Mouse (Mus musculus): ENCODE data around the gene B3gnt2. TPM values are rescaled to one million over a fixed set of nuclear protein-coding genes. Genes with fewer than 3 reads are reported as not detected.

B3gnt2 gene
- polyA plus RNA-seq (2015; fragmentation: Nextera tagmentation; extraction: Ambion mirVana): 11.8 and 11.9 TPM in 2 replicates

GRCm38 (mm10) chr11:22860335-22861227 lies at the start of gene B3gnt2:
TSS of gene B3gnt2 (minus strand) at chr11:22860961.
- ATAC-seq: peak; percentile 64
- Histone ChIP-seq H3K9me3 (ENCODE audit: control insufficient read depth, low read length) (no peaks in the 10 kb centered on the region), H3K27me3 (replicated peaks; ENCODE audit: control insufficient read depth, insufficient read depth, low read length) (no peaks in the 10 kb centered on the region), H3K9ac (ENCODE audit: low read depth, low read length) (peak within 1 kb of the TSS; percentile 87), H3K4me2 (ENCODE audit: low read depth, low read length) (peak within 1 kb of the TSS; percentile 74), H3K4me1 (ENCODE audit: control insufficient read depth, insufficient read depth, low read length) (no peaks in the 10 kb centered on the region; the same call in 1 of the 2 replicates), H3K4me3 (ENCODE audit: low read length) (peak within 1 kb of the TSS; percentile 82), H3K36me3 (ENCODE audit: control insufficient read depth, insufficient read depth, low read length) (no peaks in the 10 kb centered on the region), H3K27ac (ENCODE audit: low read length) (peak within 1 kb of the TSS; percentile 88)
- WGBS: 7% methylated on average over 41 of the region's 41 CpGs

GRCm38 (mm10) chr11:22906453-22906865 lies 45.7 kb upstream of the B3gnt2 start:
- H3K9ac ChIP-seq (ENCODE audit: low read depth, low read length): no peak overlapping the region
- no peak overlapping the region for H3K4me3 ChIP-seq (ENCODE audit: low read length)
- no peaks in the 10 kb centered on the region for H3K9me3 ChIP-seq (ENCODE audit: control insufficient read depth, low read length)
- peak; percentile 82 for ATAC-seq
- H3K36me3 ChIP-seq (ENCODE audit: control insufficient read depth, insufficient read depth, low read length): no peaks in the 10 kb centered on the region
- H3K4me2 ChIP-seq (ENCODE audit: low read depth, low read length): no peak overlapping the region
- H3K4me1 ChIP-seq (ENCODE audit: control insufficient read depth, insufficient read depth, low read length): peaks cover 2% of the 10 kb centered on the region; the same call in 1 of the 2 replicates
- H3K27ac ChIP-seq (ENCODE audit: low read length): peak overlapping the region; percentile 7; the same call in 1 of the 2 replicates
- no peaks in the 10 kb centered on the region for H3K27me3 ChIP-seq (replicated peaks; ENCODE audit: control insufficient read depth, insufficient read depth, low read length)

- 0 out of 2 replicates have a peak, but pooled peaks cover 2% of the 10 kb centered on the region for H3K36me3 ChIP-seq (ENCODE audit: control insufficient read depth, insufficient read depth, low read length)
- no peaks in the 10 kb centered on the region for H3K9me3 ChIP-seq (ENCODE audit: control insufficient read depth, low read length)
- no peak overlapping the region for H3K9ac ChIP-seq (ENCODE audit: low read depth, low read length)
- H3K4me2 ChIP-seq (ENCODE audit: low read depth, low read length): no peak overlapping the region
- no peak for ATAC-seq
- 0 out of 2 replicates have a peak, but pooled peaks cover 2% of the 10 kb centered on the region for H3K4me1 ChIP-seq (ENCODE audit: control insufficient read depth, insufficient read depth, low read length)
- 58% methylated on average over 2 of the region's 2 CpGs for WGBS
- no peak overlapping the region for H3K27ac ChIP-seq (ENCODE audit: low read length)
- no peak overlapping the region for H3K4me3 ChIP-seq (ENCODE audit: low read length)
- H3K27me3 ChIP-seq (replicated peaks; ENCODE audit: control insufficient read depth, insufficient read depth, low read length): no peaks in the 10 kb centered on the region
Observed at GRCm38 (mm10) chr11:22902923-22903322, 42.2 kb upstream of the B3gnt2 start.

- no peak overlapping the region for H3K4me3 ChIP-seq (ENCODE audit: low read length)
- no peaks in the 10 kb centered on the region for H3K27me3 ChIP-seq (replicated peaks; ENCODE audit: control insufficient read depth, insufficient read depth, low read length)
- no peak for ATAC-seq
- H3K27ac ChIP-seq (ENCODE audit: low read length): no peak overlapping the region
- no peak overlapping the region for H3K9ac ChIP-seq (ENCODE audit: low read depth, low read length)
- H3K36me3 ChIP-seq (ENCODE audit: control insufficient read depth, insufficient read depth, low read length): 0 out of 2 replicates have a peak, but pooled peaks cover 2% of the 10 kb centered on the region
- H3K4me2 ChIP-seq (ENCODE audit: low read depth, low read length): no peak overlapping the region
- H3K4me1 ChIP-seq (ENCODE audit: control insufficient read depth, insufficient read depth, low read length): no peaks in the 10 kb centered on the region
- WGBS: 81% methylated on average over 3 of the region's 3 CpGs
- no peaks in the 10 kb centered on the region for H3K9me3 ChIP-seq (ENCODE audit: control insufficient read depth, low read length)
Observed at GRCm38 (mm10) chr11:22900041-22900440, 39.3 kb upstream of the B3gnt2 start.

- H3K4me1 ChIP-seq (ENCODE audit: control insufficient read depth, insufficient read depth, low read length): no peaks in the 10 kb centered on the region
- ATAC-seq: no peak
- H3K27ac ChIP-seq (ENCODE audit: low read length): no peak overlapping the region
- WGBS: 98% methylated on average over 4 of the region's 4 CpGs
- H3K4me3 ChIP-seq (ENCODE audit: low read length): no peak overlapping the region
- no peak overlapping the region for H3K4me2 ChIP-seq (ENCODE audit: low read depth, low read length)
- H3K9me3 ChIP-seq (ENCODE audit: control insufficient read depth, low read length): no peaks in the 10 kb centered on the region
- 0 out of 2 replicates have a peak, but pooled peaks cover 2% of the 10 kb centered on the region for H3K36me3 ChIP-seq (ENCODE audit: control insufficient read depth, insufficient read depth, low read length)
- H3K27me3 ChIP-seq (replicated peaks; ENCODE audit: control insufficient read depth, insufficient read depth, low read length): no peaks in the 10 kb centered on the region
- no peak overlapping the region for H3K9ac ChIP-seq (ENCODE audit: low read depth, low read length)
Observed at GRCm38 (mm10) chr11:22897642-22898041, 36.9 kb upstream of the B3gnt2 start.

GRCm38 (mm10) chr11:22897127-22897526 lies 36.4 kb upstream of the B3gnt2 start:
- no peak for ATAC-seq
- WGBS: 89% methylated on average over 4 of the region's 4 CpGs
- no peaks in the 10 kb centered on the region for H3K9me3 ChIP-seq (ENCODE audit: control insufficient read depth, low read length)
- H3K27me3 ChIP-seq (replicated peaks; ENCODE audit: control insufficient read depth, insufficient read depth, low read length): no peaks in the 10 kb centered on the region
- H3K4me2 ChIP-seq (ENCODE audit: low read depth, low read length): no peak overlapping the region
- no peak overlapping the region for H3K27ac ChIP-seq (ENCODE audit: low read length)
- 0 out of 2 replicates have a peak, but pooled peaks cover 2% of the 10 kb centered on the region for H3K36me3 ChIP-seq (ENCODE audit: control insufficient read depth, insufficient read depth, low read length)
- no peak overlapping the region for H3K4me3 ChIP-seq (ENCODE audit: low read length)
- no peak overlapping the region for H3K9ac ChIP-seq (ENCODE audit: low read depth, low read length)
- no peaks in the 10 kb centered on the region for H3K4me1 ChIP-seq (ENCODE audit: control insufficient read depth, insufficient read depth, low read length)

- no peaks in the 10 kb centered on the region for H3K36me3 ChIP-seq (ENCODE audit: control insufficient read depth, insufficient read depth, low read length)
- no peak for ATAC-seq
Observed at GRCm38 (mm10) chr11:22893075-22893474, 32.3 kb upstream of the B3gnt2 start.

GRCm38 (mm10) chr11:22892466-22892865 lies 31.7 kb upstream of the B3gnt2 start:
- Histone ChIP-seq H3K9ac (ENCODE audit: low read depth, low read length) (no peak overlapping the region), H3K27ac (ENCODE audit: low read length) (no peak overlapping the region), H3K4me3 (ENCODE audit: low read length) (no peak overlapping the region), H3K4me2 (ENCODE audit: low read depth, low read length) (no peak overlapping the region), H3K4me1 (ENCODE audit: control insufficient read depth, insufficient read depth, low read length) (no peaks in the 10 kb centered on the region), H3K36me3 (ENCODE audit: control insufficient read depth, insufficient read depth, low read length) (no peaks in the 10 kb centered on the region), H3K9me3 (ENCODE audit: control insufficient read depth, low read length) (no peaks in the 10 kb centered on the region), H3K27me3 (replicated peaks; ENCODE audit: control insufficient read depth, insufficient read depth, low read length) (no peaks in the 10 kb centered on the region)
- ATAC-seq: no peak
- 57% methylated on average over 6 of the region's 6 CpGs for WGBS

More at GRCm38 (mm10) chr11:22893075-22893474, 32.3 kb upstream of the B3gnt2 start:
- Histone ChIP-seq H3K4me2 (ENCODE audit: low read depth, low read length) (no peak overlapping the region), H3K9me3 (ENCODE audit: control insufficient read depth, low read length) (no peaks in the 10 kb centered on the region), H3K27ac (ENCODE audit: low read length) (no peak overlapping the region), H3K4me1 (ENCODE audit: control insufficient read depth, insufficient read depth, low read length) (no peaks in the 10 kb centered on the region), H3K27me3 (replicated peaks; ENCODE audit: control insufficient read depth, insufficient read depth, low read length) (no peaks in the 10 kb centered on the region), H3K9ac (ENCODE audit: low read depth, low read length) (no peak overlapping the region), H3K4me3 (ENCODE audit: low read length) (no peak overlapping the region)
- 66% methylated on average over 3 of the region's 3 CpGs for WGBS

GRCm38 (mm10) chr11:22891876-22892275 lies 31.1 kb upstream of the B3gnt2 start:
- Histone ChIP-seq H3K27ac (ENCODE audit: low read length) (no peak overlapping the region), H3K4me3 (ENCODE audit: low read length) (no peak overlapping the region), H3K36me3 (ENCODE audit: control insufficient read depth, insufficient read depth, low read length) (no peaks in the 10 kb centered on the region), H3K27me3 (replicated peaks; ENCODE audit: control insufficient read depth, insufficient read depth, low read length) (no peaks in the 10 kb centered on the region), H3K4me2 (ENCODE audit: low read depth, low read length) (no peak overlapping the region), H3K9ac (ENCODE audit: low read depth, low read length) (no peak overlapping the region), H3K4me1 (ENCODE audit: control insufficient read depth, insufficient read depth, low read length) (no peaks in the 10 kb centered on the region), H3K9me3 (ENCODE audit: control insufficient read depth, low read length) (no peaks in the 10 kb centered on the region)
- ATAC-seq: peak; percentile 91
- 77% methylated on average over 7 of the region's 7 CpGs for WGBS
